Mouse (Mus musculus) small intestine, adult 2 months (tissue): Measurements from ENCODE around the gene Retsat.

Experiments used
- CTCF ChIP-seq: fragments of 200-500 bp; IDR thresholded peaks from 2 replicates; pipeline ENCODE4 v1.5.1; 2012; ENCODE audit warnings: low read depth, mild to moderate bottlenecking, control low read depth, inconsistent platforms, low read length, moderate library complexity, mixed read lengths; ENCODE audit not compliant: insufficient replicate concordance, insufficient read length; ENCODE audit errors: extremely low read depth
- POLR2A ChIP-seq: fragments of 200-500 bp; IDR thresholded peaks from 2 replicates; pipeline ENCODE4 v1.6.1; 2012; ENCODE audit warnings: low read depth, mild to moderate bottlenecking, control low read depth, inconsistent platforms, low read length, moderate library complexity

- TF ChIP-seq CTCF (no peak), POLR2A (no peak)
These were observed 47.1 kb downstream of the Retsat start for GRCm38 (mm10) chr6:72645364-72645763.
